Mouse (Mus musculus) skeletal muscle tissue, postnatal 0 days (tissue): ENCODE results near the gene Zfp819. TPM values are rescaled to one million over a fixed set of nuclear protein-coding genes. Genes with fewer than 3 reads are reported as not detected.

Source experiments
- polyA plus RNA-seq: library from polyadenylated mRNA; unstranded; fragments of >200 nt; fragmentation: Nextera tagmentation; extraction: Ambion mirVana; gene quantifications from 2 replicates; pipeline ENCODE4 v1.2.1, GENCODE M21; 2015

Zfp819 gene
- polyA plus RNA-seq, result not detected in 2 replicates

GRCm38 (mm10) chr7:43606896-43607742 is at the start of gene Zfp819:
Gene Zfp819 (plus strand): TSS chr7:43607169.

GRCm38 (mm10) chr7:43562006-43562633 is 44.8 kb upstream of the Zfp819 start, which contains the start of gene Zfp658:
Gene Zfp658 (plus strand): TSS chr7:43562256.

GRCm38 (mm10) chr7:43579440-43580171 is 27.4 kb upstream of the Zfp819 start, which contains the start of gene Zfp719:
Gene Zfp719 (plus strand): TSS chr7:43579610.

GRCm38 (mm10) chr7:43634500-43634899 is 27.5 kb downstream of the Zfp819 start, which contains the start of gene Ceacam18:
Gene Ceacam18 (plus strand): TSS chr7:43634707.

GRCm38 (mm10) chr7:43660002-43660401 is 53.0 kb downstream of the Zfp819 start, which contains the start of gene Siglece:
Gene Siglece (minus strand): TSS chr7:43660161.

Other genes with a start within 250 kb of the Zfp819 start
- 0.04 and 0.13 TPM in 2 replicates for gene Siglecg, start 199.0 kb upstream of the Zfp819 start, polyA plus RNA-seq
- not detected in 2 replicates for gene Lim2, start 179.5 kb upstream of the Zfp819 start, polyA plus RNA-seq
- 0.36 and 0.57 TPM in 2 replicates for gene Nkg7, start 170.1 kb upstream of the Zfp819 start, polyA plus RNA-seq
- not detected in 2 replicates for gene Cldnd2, start 166.4 kb upstream of the Zfp819 start, polyA plus RNA-seq
- 797 TPM in 2 replicates for gene Etfb, start 163.1 kb upstream of the Zfp819 start, polyA plus RNA-seq
- gene Gm45233, start 163.0 kb upstream of the Zfp819 start, polyA plus RNA-seq, result not detected in 2 replicates
- 3.4 and 4.3 TPM in 2 replicates for gene Vsig10l, start 144.0 kb upstream of the Zfp819 start, polyA plus RNA-seq
- gene Iglon5, start 117.1 kb upstream of the Zfp819 start, polyA plus RNA-seq, result 0.09 TPM in 1 of 2 replicates, not detected in the other
- not detected in 2 replicates for gene 4931406B18Rik, start 101.2 kb upstream of the Zfp819 start, polyA plus RNA-seq
- 2.8 and 3.1 TPM in 2 replicates for gene Cd33, start 62.7 kb upstream of the Zfp819 start, polyA plus RNA-seq
- 0.95 and 1.0 TPM in 2 replicates for gene Zfp658, start 44.9 kb upstream of the Zfp819 start, polyA plus RNA-seq
- 3.7 and 4.3 TPM in 2 replicates for gene Zfp719, start 27.6 kb upstream of the Zfp819 start, polyA plus RNA-seq
- gene Ceacam18, start 27.5 kb downstream of the Zfp819 start, polyA plus RNA-seq, result not detected in 2 replicates
- 0.77 and 0.99 TPM in 2 replicates for gene Siglece, start 53.0 kb downstream of the Zfp819 start, polyA plus RNA-seq
- 3.7 and 4.7 TPM in 2 replicates for gene Ctu1, start 64.8 kb downstream of the Zfp819 start, polyA plus RNA-seq
- gene Klk14, start 83.2 kb downstream of the Zfp819 start, polyA plus RNA-seq, result not detected in 2 replicates
- 0.74 TPM in 1 of 2 replicates, not detected in the other for gene Klk13, start 105.4 kb downstream of the Zfp819 start, polyA plus RNA-seq
- gene Klk12, start 161.7 kb downstream of the Zfp819 start, polyA plus RNA-seq, result not detected in 2 replicates
- gene Klk11, start 167.4 kb downstream of the Zfp819 start, polyA plus RNA-seq, result 1.3 TPM in 1 of 2 replicates, not detected in the other
- gene Klk10, start 173.9 kb downstream of the Zfp819 start, polyA plus RNA-seq, result 0.65 and 1.5 TPM in 2 replicates
- 1.6 TPM in 1 of 2 replicates, not detected in the other for gene Klk9, start 184.7 kb downstream of the Zfp819 start, polyA plus RNA-seq
- 5.1 and 9.2 TPM in 2 replicates for gene Klk8, start 190.4 kb downstream of the Zfp819 start, polyA plus RNA-seq
- gene Klk7, start 204.1 kb downstream of the Zfp819 start, polyA plus RNA-seq, result 8.1 TPM in 1 of 2 replicates, not detected in the other
- not detected in 2 replicates for gene Klk6, start 217.3 kb downstream of the Zfp819 start, polyA plus RNA-seq
- 8.0 TPM in 1 of 2 replicates, not detected in the other for gene Klk5, start 234.8 kb downstream of the Zfp819 start, polyA plus RNA-seq